Mouse (Mus musculus): ENCODE results near the gene Pex5l.

DNA sequence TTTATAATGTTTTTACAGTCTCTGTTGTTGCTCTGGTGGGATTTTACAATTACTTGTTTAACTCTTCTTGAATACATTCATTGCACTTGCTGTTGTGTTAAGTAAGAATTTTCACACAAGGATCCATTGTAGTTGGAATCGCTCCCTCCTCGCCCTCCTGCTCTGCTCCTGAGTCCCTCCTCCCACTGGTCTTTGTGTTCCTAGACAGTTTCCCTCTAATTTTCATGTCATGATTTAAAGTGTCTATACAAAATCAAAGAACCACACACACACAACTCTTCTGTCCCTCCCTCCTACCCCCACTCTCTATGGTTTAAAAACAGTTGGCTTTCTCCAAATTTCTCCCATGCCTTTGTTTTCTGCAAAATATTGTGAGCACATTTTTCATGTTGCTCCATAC is 81.6 kb downstream of the Pex5l start:
- no peak for TF ChIP-seq CTCF (IDR thresholded peaks at IDR 0.05)
- TF ChIP-seq EP300 (IDR thresholded peaks at IDR 0.05), result no peak

All from lung, postnatal 0 days (tissue).